Mouse (Mus musculus): ENCODE results near the gene Usp47.

Gene Usp47

GRCm38 (mm10) chr7:112155194-112155593 is 131.9 kb downstream of the Usp47 start:
- DNase-seq (ENCODE audit: low read depth), result no peak

- no peak for DNase-seq (ENCODE audit: low read depth)
Observed at GRCm38 (mm10) chr7:112157584-112158315, 134.4 kb downstream of the Usp47 start.

GRCm38 (mm10) chr7:112158316-112158741 is 135.0 kb downstream of the Usp47 start:
- no peak for DNase-seq (ENCODE audit: low read depth)

- DNase-seq (ENCODE audit: low read depth), result no peak
Observed at GRCm38 (mm10) chr7:112158942-112159341, 135.6 kb downstream of the Usp47 start, which contains the start of gene Dkk3. Gene Dkk3, minus strand, starts transcription at chr7:112159057.

GRCm38 (mm10) chr7:112159835-112160234 is 136.5 kb downstream of the Usp47 start:
- DNase-seq (ENCODE audit: low read depth), result no peak
